Mouse (Mus musculus) limb, embryonic 11.5 days (tissue): ENCODE results near the gene Kit. TPM values are rescaled to one million over a fixed set of nuclear protein-coding genes. Genes with fewer than 3 reads are reported as not detected.

Source experiments
- ATAC-seq: fragments of 200-750 bp; cut with Nextera tagmentation; 2 replicates; pipeline ENCODE4 v1.8.0; 2017; ENCODE audit warnings: low read depth; ENCODE audit not compliant: insufficient number of reproducible peaks, low FRiP score, low TSS enrichment
- DNase-seq: peaks from one replicate; pipeline ENCODE4 v3.0.0-alpha.2; 2015; ENCODE audit warnings: low spot score
- H3K27ac ChIP-seq: fragments of 300-500 bp; sonication (generic); replicated peaks from 2 replicates; pipeline ENCODE4 v1.5.1; 2014; ENCODE audit warnings: low read depth, mild to moderate bottlenecking, low read length
- H3K27me3 ChIP-seq: fragments of 300-500 bp; sonication (generic); 2 replicates; pipeline ENCODE4 v1.6.1; 2014; ENCODE audit warnings: mild to moderate bottlenecking, low read length, mixed read lengths; ENCODE audit not compliant: control insufficient read depth, insufficient read depth
- H3K36me3 ChIP-seq: fragments of 300-500 bp; sonication (generic); 2 replicates; pipeline ENCODE4 v1.6.1; 2014; ENCODE audit warnings: mild to moderate bottlenecking, low read length, moderate library complexity, mixed read lengths; ENCODE audit not compliant: control insufficient read depth, insufficient read depth
- H3K4me1 ChIP-seq: fragments of 300-500 bp; sonication (generic); 2 replicates; pipeline ENCODE4 v1.6.1; 2014; ENCODE audit warnings: low read length, mixed read lengths; ENCODE audit not compliant: control insufficient read depth, insufficient read depth
- H3K4me2 ChIP-seq: fragments of 300-500 bp; sonication (generic); 2 replicates; pipeline ENCODE4 v1.6.1; 2014; ENCODE audit warnings: low read depth, mild to moderate bottlenecking, moderate library complexity; ENCODE audit not compliant: severe bottlenecking
- H3K4me3 ChIP-seq: fragments of 300-500 bp; sonication (generic); 2 replicates; pipeline ENCODE4 v1.5.1; 2014; ENCODE audit warnings: low read depth, low read length
- H3K9ac ChIP-seq: fragments of 300-500 bp; sonication (generic); 2 replicates; pipeline ENCODE4 v1.6.1; 2014; ENCODE audit warnings: mild to moderate bottlenecking, low read length
- H3K9me3 ChIP-seq: fragments of 300-500 bp; sonication (generic); 2 replicates; pipeline ENCODE4 v1.6.1; 2016; ENCODE audit warnings: low read length; ENCODE audit not compliant: control insufficient read depth
- WGBS: fragments of 180-500 bp; shearing (Covaris S2); extraction: QIAGEN DNeasy Blood & Tissue Kit; methylation state at CpG from one replicate; pipeline ENCODE4 v1.1.7; 2014; 5-methylcytosine and 5-hydroxymethylcytosine counted together
- polyA plus RNA-seq: library from polyadenylated mRNA; unstranded; fragments of >200 nt; fragmentation: Nextera tagmentation; extraction: Ambion mirVana; gene quantifications from 2 replicates; pipeline ENCODE4 v1.2.1, GENCODE M21; 2014

Kit gene
- polyA plus RNA-seq, 1 experiment from 2014 or later = 15.5 TPM

GRCm38 (mm10) chr5:75632257-75632656 lies 57.5 kb downstream of the Kit start:
- no peaks in the 10 kb centered on the region for H3K4me1 ChIP-seq
- no peaks in the 10 kb centered on the region for H3K27me3 ChIP-seq
- no peak overlapping the region for H3K4me2 ChIP-seq
- 86% methylated on average over 5 of the region's 5 CpGs for WGBS
- no peak overlapping the region for H3K27ac ChIP-seq
- H3K9ac ChIP-seq = no peak overlapping the region
- H3K36me3 ChIP-seq = no peaks in the 10 kb centered on the region
- H3K4me3 ChIP-seq = no peak overlapping the region
- H3K9me3 ChIP-seq = no peaks in the 10 kb centered on the region
- ATAC-seq = no peak
- DNase-seq = no peak

- WGBS = 89% methylated on average over 18 of the region's 18 CpGs
- H3K27ac ChIP-seq = no peak overlapping the region
- H3K4me3 ChIP-seq = no peak overlapping the region
- H3K27me3 ChIP-seq = no peaks in the 10 kb centered on the region
- H3K4me1 ChIP-seq = no peaks in the 10 kb centered on the region
- no peak for ATAC-seq
- H3K4me2 ChIP-seq = no peak overlapping the region
- no peaks in the 10 kb centered on the region for H3K36me3 ChIP-seq
- H3K9me3 ChIP-seq = no peaks in the 10 kb centered on the region
- no peak overlapping the region for H3K9ac ChIP-seq
- DNase-seq = no peak
Measured at GRCm38 (mm10) chr5:75632846-75633640, 58.3 kb downstream of the Kit start.

- no peak overlapping the region for H3K4me2 ChIP-seq
- H3K9me3 ChIP-seq = no peaks in the 10 kb centered on the region
- no peak for ATAC-seq
- no peaks in the 10 kb centered on the region for H3K36me3 ChIP-seq
- H3K4me1 ChIP-seq = no peaks in the 10 kb centered on the region
- H3K4me3 ChIP-seq = no peak overlapping the region
- H3K9ac ChIP-seq = no peak overlapping the region
- no peak overlapping the region for H3K27ac ChIP-seq
- no peak for DNase-seq
- WGBS = 91% methylated on average over 12 of the region's 12 CpGs
- H3K27me3 ChIP-seq = no peaks in the 10 kb centered on the region
Measured at GRCm38 (mm10) chr5:75635385-75635784, 60.7 kb downstream of the Kit start.

- ATAC-seq (no peak), DNase-seq (no peak)
- WGBS = 93% methylated on average over 11 of the region's 11 CpGs
Measured at GRCm38 (mm10) chr5:75640637-75641036, 65.9 kb downstream of the Kit start.

GRCm38 (mm10) chr5:75647046-75647445 lies 72.3 kb downstream of the Kit start:
- H3K27me3 ChIP-seq = no peaks in the 10 kb centered on the region
- DNase-seq (no peak), ATAC-seq (no peak)
- no peak overlapping the region for H3K9ac ChIP-seq
- H3K4me3 ChIP-seq = no peak overlapping the region
- no peaks in the 10 kb centered on the region for H3K36me3 ChIP-seq
- H3K4me2 ChIP-seq = no peak overlapping the region
- no peaks in the 10 kb centered on the region for H3K4me1 ChIP-seq
- no peak overlapping the region for H3K27ac ChIP-seq
- 91% methylated on average over 5 of the region's 5 CpGs for WGBS
- no peaks in the 10 kb centered on the region for H3K9me3 ChIP-seq

More at GRCm38 (mm10) chr5:75640637-75641036, 65.9 kb downstream of the Kit start:
- Histone ChIP-seq H3K36me3 (no peaks in the 10 kb centered on the region), H3K4me1 (no peaks in the 10 kb centered on the region), H3K4me2 (no peak overlapping the region), H3K9me3 (no peaks in the 10 kb centered on the region), H3K27ac (no peak overlapping the region), H3K27me3 (no peaks in the 10 kb centered on the region), H3K9ac (no peak overlapping the region), H3K4me3 (no peak overlapping the region)

- H3K9ac ChIP-seq = no peak overlapping the region
- H3K4me1 ChIP-seq = no peaks in the 10 kb centered on the region
- H3K4me3 ChIP-seq = no peak overlapping the region
- H3K27ac ChIP-seq = no peak overlapping the region
- H3K9me3 ChIP-seq = no peaks in the 10 kb centered on the region
- H3K4me2 ChIP-seq = no peak overlapping the region
- 90% methylated on average over 8 of the region's 8 CpGs for WGBS
- DNase-seq (no peak), ATAC-seq (no peak)
- no peaks in the 10 kb centered on the region for H3K36me3 ChIP-seq
- no peaks in the 10 kb centered on the region for H3K27me3 ChIP-seq
Measured at GRCm38 (mm10) chr5:75650566-75650965, 75.8 kb downstream of the Kit start.

GRCm38 (mm10) chr5:75653431-75653830 lies 78.7 kb downstream of the Kit start:
- Histone ChIP-seq H3K36me3 (no peaks in the 10 kb centered on the region), H3K4me1 (no peaks in the 10 kb centered on the region), H3K4me2 (no peak overlapping the region), H3K4me3 (no peak overlapping the region), H3K9ac (no peak overlapping the region), H3K27ac (no peak overlapping the region), H3K27me3 (no peaks in the 10 kb centered on the region), H3K9me3 (no peaks in the 10 kb centered on the region)
- no peak for DNase-seq
- WGBS = 87% methylated on average over 8 of the region's 8 CpGs
- ATAC-seq = no peak

- Histone ChIP-seq H3K4me3 (no peak overlapping the region), H3K9me3 (no peaks in the 10 kb centered on the region), H3K36me3 (no peaks in the 10 kb centered on the region), H3K4me2 (no peak overlapping the region), H3K27ac (no peak overlapping the region), H3K4me1 (no peaks in the 10 kb centered on the region), H3K9ac (no peak overlapping the region), H3K27me3 (no peaks in the 10 kb centered on the region)
- ATAC-seq (no peak), DNase-seq (no peak)
- 90% methylated on average over 6 of the region's 6 CpGs for WGBS
Measured at GRCm38 (mm10) chr5:75658575-75658974, 83.9 kb downstream of the Kit start.

- Histone ChIP-seq H3K4me1 (no peaks in the 10 kb centered on the region), H3K9me3 (no peaks in the 10 kb centered on the region), H3K9ac (no peak overlapping the region), H3K27me3 (no peaks in the 10 kb centered on the region), H3K4me3 (no peak overlapping the region), H3K4me2 (no peak overlapping the region), H3K36me3 (no peaks in the 10 kb centered on the region), H3K27ac (no peak overlapping the region)
- DNase-seq (no peak), ATAC-seq (no peak)
- WGBS = 97% methylated on average over 27 of the region's 27 CpGs
Measured at GRCm38 (mm10) chr5:75660342-75660741, 85.6 kb downstream of the Kit start.
